ENCODE assay signal across 14 mouse cellular contexts in genomic region chr7:30286701-30287410, GRCm38 (mm10). TPM values are rescaled to one million over a fixed set of nuclear protein-coding genes. Genes with fewer than 3 reads are reported as not detected.
DNase-seq lines count a peak whose midpoint lies in the region; ATAC-seq and TF ChIP-seq lines count a peak whose summit lies in the region.
"Had no signal": no experiment of that assay in that cellular context is flagged by ENCODE, and none has a peak within 500 bp of the region (broad histone marks: within the 10 kb centered on the region; RNA-seq: fewer than 3 reads in every experiment).

No protein-coding gene starts in this region.

- intact Hi-C loops in heart, postnatal 36 days (cut with DNase I) = no loop called here

- DNase-seq in heart, postnatal 0 days (ENCODE audit: low spot score) = peak; percentile 24
- no peak for DNase-seq in heart, adult 8-10 months (ENCODE audit: low spot score)
- DNase-seq in lung, postnatal 10 days = peak; percentile 46
- no peak for DNase-seq in lung, adult 18-20 months
- peak; percentile 96 for DNase-seq in brain, adult 2 months (ENCODE audit: low read depth, low spot score)
- peak; percentile 29 to 30 for DNase-seq in heart, postnatal 36 days
- no peak for DNase-seq in hindbrain, embryonic 10.5 days (ENCODE audit: low spot score)
- no peak for DNase-seq in forebrain, embryonic 10.5 days (ENCODE audit: extremely low spot score, low spot score)
- DNase-seq: liver, embryonic 13.5 days; right cerebral cortex, postnatal 25 days had no signal

- H3K9me3 ChIP-seq in heart, postnatal 0 days (replicated peaks; ENCODE audit: control insufficient read depth, low read length) = no peaks in the 10 kb centered on the region
- no peaks in the 10 kb centered on the region for H3K9me3 ChIP-seq in hindbrain, embryonic 10.5 days
- no peaks in the 10 kb centered on the region for H3K9me3 ChIP-seq in forebrain, embryonic 10.5 days
- H3K9me3 ChIP-seq: hindbrain, embryonic 15.5 days; liver, embryonic 13.5 days; neural tube, embryonic 13.5 days had no signal

- H3K27me3 ChIP-seq in heart, postnatal 0 days (ENCODE audit: control insufficient read depth, insufficient read depth, low read length) = no peaks in the 10 kb centered on the region
- H3K27me3 ChIP-seq in hindbrain, embryonic 10.5 days (ENCODE audit: insufficient read depth, poor library complexity, severe bottlenecking) = no peaks in the 10 kb centered on the region
- peaks cover 13% of the 10 kb centered on the region; the same call in 1 of the 2 replicates for H3K27me3 ChIP-seq in forebrain, embryonic 10.5 days (ENCODE audit: poor library complexity, severe bottlenecking)
- H3K27me3 ChIP-seq: hindbrain, embryonic 15.5 days; neural tube, embryonic 13.5 days had no signal

- no peak overlapping the region for H3K4me3 ChIP-seq in heart, postnatal 0 days (ENCODE audit: low read depth, low read length)
- H3K4me3 ChIP-seq in hindbrain, embryonic 10.5 days = no peak overlapping the region
- H3K4me3 ChIP-seq in forebrain, embryonic 10.5 days = no peak overlapping the region
- H3K4me3 ChIP-seq: hindbrain, embryonic 15.5 days; left cerebral cortex, adult 2 months; liver, embryonic 13.5 days; neural tube, embryonic 13.5 days had no signal

- no peak overlapping the region for H3K4me2 ChIP-seq in heart, postnatal 0 days (ENCODE audit: low read depth, low read length)
- H3K4me2 ChIP-seq: hindbrain, embryonic 15.5 days; liver, embryonic 13.5 days; midbrain, embryonic 11.5 days; neural tube, embryonic 13.5 days had no signal

- H3K27ac ChIP-seq in heart, postnatal 0 days (ENCODE audit: low read depth) = no peak overlapping the region
- no peak overlapping the region for H3K27ac ChIP-seq in hindbrain, embryonic 10.5 days
- H3K27ac ChIP-seq in forebrain, embryonic 10.5 days = no peak overlapping the region
- H3K27ac ChIP-seq: hindbrain, embryonic 15.5 days; left cerebral cortex, adult 2 months; liver, embryonic 13.5 days; neural tube, embryonic 13.5 days had no signal

- 39% methylated on average over 8 of the region's 8 CpGs for WGBS in heart, postnatal 0 days
- WGBS in hindbrain, embryonic 10.5 days = 73% methylated on average over 8 of the region's 8 CpGs
- 77% methylated on average over 8 of the region's 8 CpGs for WGBS in forebrain, embryonic 10.5 days

- H3K4me1 ChIP-seq in heart, postnatal 0 days (ENCODE audit: control insufficient read depth, insufficient read depth) = 0 out of 2 replicates have a peak, but pooled peaks cover 6% of the 10 kb centered on the region
- peaks cover 27% of the 10 kb centered on the region for H3K4me1 ChIP-seq in hindbrain, embryonic 10.5 days (replicated peaks)
- H3K4me1 ChIP-seq in forebrain, embryonic 10.5 days = peaks cover 27% of the 10 kb centered on the region
- H3K4me1 ChIP-seq: liver, embryonic 13.5 days had no signal

- no peak overlapping the region for H3K9ac ChIP-seq in heart, postnatal 0 days (replicated peaks; ENCODE audit: low read depth, low read length)
- H3K9ac ChIP-seq: hindbrain, embryonic 15.5 days; liver, embryonic 13.5 days; neural tube, embryonic 13.5 days had no signal

- TF ChIP-seq CTCF in heart, postnatal 0 days (IDR thresholded peaks at IDR 0.05; ENCODE audit: low read depth) = no peak

- no peaks in the 10 kb centered on the region for H3K36me3 ChIP-seq in heart, postnatal 0 days (replicated peaks; ENCODE audit: control insufficient read depth, insufficient read depth, low read length)
- H3K36me3 ChIP-seq in hindbrain, embryonic 10.5 days = no peaks in the 10 kb centered on the region
- no peaks in the 10 kb centered on the region for H3K36me3 ChIP-seq in forebrain, embryonic 10.5 days (replicated peaks)
- H3K36me3 ChIP-seq: hindbrain, embryonic 15.5 days; liver, embryonic 13.5 days; neural tube, embryonic 13.5 days had no signal

- TF ChIP-seq EP300 in heart, postnatal 0 days (IDR thresholded peaks at IDR 0.05; ENCODE audit: low read depth) = no peak

- ATAC-seq in heart, postnatal 0 days (ENCODE audit: insufficient read depth, low read depth) = 0 out of 2 replicates have a peak, but pooled peaks have one; percentile 9

RNA-seq across cellular contexts. Expression of gene Clip3, which starts 4.7 kb away (rescaled TPM):
- total RNA-seq in heart, postnatal 0 days (2014; rRNA removed; ENCODE audit: low replicate concordance) = 4.3 and 22.4 TPM in 2 replicates
- polyA plus RNA-seq in heart, postnatal 0 days (2015; fragmentation: Nextera tagmentation; extraction: Ambion mirVana) = 3.1 and 3.5 TPM in 2 replicates
- total RNA-seq in heart, adult 8-10 months (2022) = 1 to 10 TPM; 4.7 to 8.7 (median 7.4) TPM
- total RNA-seq in heart, postnatal 36 days (2021) = 10 to 100 TPM in 1 of 2 experiments, 1 to 10 TPM in 1; 6.0 to 11.4 TPM
- polyA plus RNA-seq in hindbrain, embryonic 10.5 days (2016; fragmentation: Nextera tagmentation; extraction: Ambion mirVana) = 53.4 and 82.3 TPM in 2 replicates
- polyA plus RNA-seq in forebrain, embryonic 10.5 days (2016; fragmentation: Nextera tagmentation; extraction: Ambion mirVana) = 52.8 and 53.1 TPM in 2 replicates

RNA-seq across cellular contexts. Expression of gene Wdr62, which starts 6.6 kb away (rescaled TPM):
- 3.4 and 5.2 TPM in 2 replicates for total RNA-seq in heart, postnatal 0 days (2014; rRNA removed; ENCODE audit: low replicate concordance)
- 2.6 and 3.2 TPM in 2 replicates for polyA plus RNA-seq in heart, postnatal 0 days (2015; fragmentation: Nextera tagmentation; extraction: Ambion mirVana)
- 1 to 10 TPM in 1 of 4 experiments, under 1 TPM in 3; 0.41 to 1.5 (median 0.84) TPM for total RNA-seq in heart, adult 8-10 months (2022)
- 1 to 10 TPM; 1.5 to 1.9 TPM for total RNA-seq in heart, postnatal 36 days (2021)
- 16.6 and 19.8 TPM in 2 replicates for polyA plus RNA-seq in hindbrain, embryonic 10.5 days (2016; fragmentation: Nextera tagmentation; extraction: Ambion mirVana)
- polyA plus RNA-seq in forebrain, embryonic 10.5 days (2016; fragmentation: Nextera tagmentation; extraction: Ambion mirVana) = 18.7 and 20.3 TPM in 2 replicates

RNA-seq across cellular contexts. Expression of gene Thap8, which starts 7.0 kb away (rescaled TPM):
- not detected in 2 replicates for total RNA-seq in heart, postnatal 0 days (2014; rRNA removed; ENCODE audit: low replicate concordance)
- polyA plus RNA-seq in heart, postnatal 0 days (2015; fragmentation: Nextera tagmentation; extraction: Ambion mirVana) = 0.33 and 0.41 TPM in 2 replicates
- total RNA-seq in heart, adult 8-10 months (2022) = under 1 TPM in 1 of 4 experiments, not detected in 3; 0.44 TPM
- under 1 TPM; 0.22 to 0.35 TPM for total RNA-seq in heart, postnatal 36 days (2021)
- polyA plus RNA-seq in hindbrain, embryonic 10.5 days (2016; fragmentation: Nextera tagmentation; extraction: Ambion mirVana) = 0.25 and 0.50 TPM in 2 replicates
- polyA plus RNA-seq in forebrain, embryonic 10.5 days (2016; fragmentation: Nextera tagmentation; extraction: Ambion mirVana) = 0.38 and 0.48 TPM in 2 replicates
- total RNA-seq: left cerebral cortex, adult 2 months had no signal

RNA-seq across cellular contexts. Expression of gene Alkbh6, which starts 21.7 kb away (rescaled TPM):
- 40.0 and 57.2 TPM in 2 replicates for total RNA-seq in heart, postnatal 0 days (2014; rRNA removed; ENCODE audit: low replicate concordance)
- polyA plus RNA-seq in heart, postnatal 0 days (2015; fragmentation: Nextera tagmentation; extraction: Ambion mirVana) = 63.5 and 71.2 TPM in 2 replicates
- total RNA-seq in heart, adult 8-10 months (2022) = 10 to 100 TPM; 28.6 to 34.0 (median 32.5) TPM
- 10 to 100 TPM; 22.0 to 23.0 TPM for total RNA-seq in heart, postnatal 36 days (2021)
- polyA plus RNA-seq in hindbrain, embryonic 10.5 days (2016; fragmentation: Nextera tagmentation; extraction: Ambion mirVana) = 93.6 and 117 TPM in 2 replicates
- 82.3 and 90.2 TPM in 2 replicates for polyA plus RNA-seq in forebrain, embryonic 10.5 days (2016; fragmentation: Nextera tagmentation; extraction: Ambion mirVana)

RNA-seq across cellular contexts. Expression of gene Syne4, which starts 27.8 kb away (rescaled TPM):
- 0.34 and 1.1 TPM in 2 replicates for total RNA-seq in heart, postnatal 0 days (2014; rRNA removed; ENCODE audit: low replicate concordance)
- 1.6 TPM in 2 replicates for polyA plus RNA-seq in heart, postnatal 0 days (2015; fragmentation: Nextera tagmentation; extraction: Ambion mirVana)
- total RNA-seq in heart, adult 8-10 months (2022) = 1 to 10 TPM in 1 of 4 experiments, under 1 TPM in 3; 0.46 to 1.9 (median 0.76) TPM
- total RNA-seq in heart, postnatal 36 days (2021) = 1 to 10 TPM in 1 of 2 experiments, under 1 TPM in 1; 0.81 to 1.3 TPM
- 26.8 and 28.1 TPM in 2 replicates for polyA plus RNA-seq in hindbrain, embryonic 10.5 days (2016; fragmentation: Nextera tagmentation; extraction: Ambion mirVana)
- 29.8 and 32.8 TPM in 2 replicates for polyA plus RNA-seq in forebrain, embryonic 10.5 days (2016; fragmentation: Nextera tagmentation; extraction: Ambion mirVana)

Comparison
In these comparisons a context has a peak if more than half of its experiments do, and no peak if none do; other contexts are left out.
1. DNase-seq: peak in heart, postnatal 0 days (single experiment), lung, postnatal 10 days (single experiment), brain, adult 2 months (single experiment) and heart, postnatal 36 days (2 of 2); none in heart, adult 8-10 months (single experiment), lung, adult 18-20 months (0 of 2), hindbrain, embryonic 10.5 days (single experiment) and forebrain, embryonic 10.5 days (single experiment).